Mouse (Mus musculus): ENCODE measurements around the gene Psd4. TPM values are rescaled to one million over a fixed set of nuclear protein-coding genes. Genes with fewer than 3 reads are reported as not detected.

The Psd4 gene
- polyA plus RNA-seq, 1 experiment = 0.79 TPM

- WGBS = 61% methylated on average over 3 of the region's 3 CpGs
- Histone ChIP-seq H3K27ac (ENCODE audit: insufficient read depth, low read length) (no peak overlapping the region), H3K4me1 (ENCODE audit: control insufficient read depth, insufficient read depth, low read length) (no peaks in the 10 kb centered on the region), H3K4me3 (replicated peaks; ENCODE audit: insufficient read depth, low read depth, low read length) (no peak overlapping the region), H3K27me3 (ENCODE audit: control insufficient read depth, insufficient read depth, low read length) (no peaks in the 10 kb centered on the region)
- no peak for TF ChIP-seq POLR2A (IDR thresholded peaks at IDR 0.05; ENCODE audit: borderline replicate concordance, insufficient read depth, low read length)
- no peak for TF ChIP-seq CTCF (IDR thresholded peaks at IDR 0.05; ENCODE audit: borderline replicate concordance, insufficient read depth, low read depth, low read length)
- no peak for DNase-seq
These were observed 75.9 kb downstream of the Psd4 start for GRCm38 (mm10) chr2:24443256-24443790.

GRCm38 (mm10) chr2:24449111-24449510 is 81.7 kb downstream of the Psd4 start:
- Histone ChIP-seq H3K4me1 (ENCODE audit: control insufficient read depth, insufficient read depth, low read length) (no peaks in the 10 kb centered on the region), H3K4me3 (replicated peaks; ENCODE audit: insufficient read depth, low read depth, low read length) (no peak overlapping the region), H3K27ac (ENCODE audit: insufficient read depth, low read length) (no peak overlapping the region), H3K27me3 (ENCODE audit: control insufficient read depth, insufficient read depth, low read length) (no peaks in the 10 kb centered on the region)
- WGBS = 82% methylated on average over 4 of the region's 4 CpGs
- DNase-seq = no peak
- TF ChIP-seq POLR2A (IDR thresholded peaks at IDR 0.05; ENCODE audit: borderline replicate concordance, insufficient read depth, low read length) (no peak), CTCF (IDR thresholded peaks at IDR 0.05; ENCODE audit: borderline replicate concordance, insufficient read depth, low read depth, low read length) (no peak)

- TF ChIP-seq CTCF (IDR thresholded peaks at IDR 0.05; ENCODE audit: borderline replicate concordance, insufficient read depth, low read depth, low read length) = no peak
- no peak for TF ChIP-seq POLR2A (IDR thresholded peaks at IDR 0.05; ENCODE audit: borderline replicate concordance, insufficient read depth, low read length)
- no peak overlapping the region for H3K27ac ChIP-seq (ENCODE audit: insufficient read depth, low read length)
- DNase-seq = no peak
- H3K4me1 ChIP-seq (ENCODE audit: control insufficient read depth, insufficient read depth, low read length) = no peaks in the 10 kb centered on the region
- WGBS = 52% methylated on average over 5 of the region's 5 CpGs
- no peaks in the 10 kb centered on the region for H3K27me3 ChIP-seq (ENCODE audit: control insufficient read depth, insufficient read depth, low read length)
- no peak overlapping the region for H3K4me3 ChIP-seq (replicated peaks; ENCODE audit: insufficient read depth, low read depth, low read length)
These were observed 85.8 kb downstream of the Psd4 start for GRCm38 (mm10) chr2:24453206-24453605.

- WGBS = 76% methylated on average over 1 of the region's 1 CpGs
- no peak for TF ChIP-seq POLR2A (IDR thresholded peaks at IDR 0.05; ENCODE audit: borderline replicate concordance, insufficient read depth, low read length)
- no peak for TF ChIP-seq CTCF (IDR thresholded peaks at IDR 0.05; ENCODE audit: borderline replicate concordance, insufficient read depth, low read depth, low read length)
- Histone ChIP-seq H3K27ac (ENCODE audit: insufficient read depth, low read length) (no peak overlapping the region), H3K4me1 (ENCODE audit: control insufficient read depth, insufficient read depth, low read length) (no peaks in the 10 kb centered on the region), H3K4me3 (replicated peaks; ENCODE audit: insufficient read depth, low read depth, low read length) (no peak overlapping the region), H3K27me3 (ENCODE audit: control insufficient read depth, insufficient read depth, low read length) (no peaks in the 10 kb centered on the region)
- DNase-seq = no peak
These were observed 87.1 kb downstream of the Psd4 start for GRCm38 (mm10) chr2:24454429-24455011.

- H3K27ac ChIP-seq (ENCODE audit: insufficient read depth, low read length) = no peak overlapping the region
- H3K27me3 ChIP-seq (ENCODE audit: control insufficient read depth, insufficient read depth, low read length) = no peaks in the 10 kb centered on the region
- no peak for DNase-seq
- H3K4me3 ChIP-seq (replicated peaks; ENCODE audit: insufficient read depth, low read depth, low read length) = no peak overlapping the region
- TF ChIP-seq CTCF (IDR thresholded peaks at IDR 0.05; ENCODE audit: borderline replicate concordance, insufficient read depth, low read depth, low read length) (no peak), POLR2A (IDR thresholded peaks at IDR 0.05; ENCODE audit: borderline replicate concordance, insufficient read depth, low read length) (no peak)
- 60% methylated on average over 6 of the region's 6 CpGs for WGBS
- H3K4me1 ChIP-seq (ENCODE audit: control insufficient read depth, insufficient read depth, low read length) = no peaks in the 10 kb centered on the region
These were observed 87.9 kb downstream of the Psd4 start for GRCm38 (mm10) chr2:24455057-24455855.

GRCm38 (mm10) chr2:24456841-24457240 is 89.5 kb downstream of the Psd4 start:
- no peaks in the 10 kb centered on the region for H3K4me1 ChIP-seq (ENCODE audit: control insufficient read depth, insufficient read depth, low read length)
- TF ChIP-seq POLR2A (IDR thresholded peaks at IDR 0.05; ENCODE audit: borderline replicate concordance, insufficient read depth, low read length) (no peak), CTCF (IDR thresholded peaks at IDR 0.05; ENCODE audit: borderline replicate concordance, insufficient read depth, low read depth, low read length) (no peak)
- 85% methylated on average over 4 of the region's 4 CpGs for WGBS
- no peak overlapping the region for H3K4me3 ChIP-seq (replicated peaks; ENCODE audit: insufficient read depth, low read depth, low read length)
- DNase-seq = no peak
- no peak overlapping the region for H3K27ac ChIP-seq (ENCODE audit: insufficient read depth, low read length)
- H3K27me3 ChIP-seq (ENCODE audit: control insufficient read depth, insufficient read depth, low read length) = no peaks in the 10 kb centered on the region

GRCm38 (mm10) chr2:24460112-24460807 is 92.9 kb downstream of the Psd4 start:
- TF ChIP-seq CTCF (IDR thresholded peaks at IDR 0.05; ENCODE audit: borderline replicate concordance, insufficient read depth, low read depth, low read length) (no peak), POLR2A (IDR thresholded peaks at IDR 0.05; ENCODE audit: borderline replicate concordance, insufficient read depth, low read length) (no peak)
- no peak for DNase-seq
- H3K27me3 ChIP-seq (ENCODE audit: control insufficient read depth, insufficient read depth, low read length) = no peaks in the 10 kb centered on the region
- H3K4me1 ChIP-seq (ENCODE audit: control insufficient read depth, insufficient read depth, low read length) = no peaks in the 10 kb centered on the region
- 26% methylated on average over 9 of the region's 9 CpGs for WGBS
- no peak overlapping the region for H3K4me3 ChIP-seq (replicated peaks; ENCODE audit: insufficient read depth, low read depth, low read length)
- H3K27ac ChIP-seq (ENCODE audit: insufficient read depth, low read length) = no peak overlapping the region
